Mouse (Mus musculus) CD4-positive helper T cell, adult 2 months (primary cell): ENCODE results near the gene Pias4.

Experiments used
- DNase-seq: peaks from one replicate; pipeline ENCODE4 v3.0.0-alpha.2; 2012; ENCODE audit warnings: low read depth, missing footprints, low spot score

Pias4 gene

GRCm38 (mm10) chr10:81173132-81173531, 5.4 kb upstream of the Pias4 start:
- DNase-seq: peak; percentile 89

- DNase-seq: peak; percentile 86
Observed at GRCm38 (mm10) chr10:81169411-81169900, 1.7 kb upstream of the Pias4 start.

- DNase-seq: peak; percentile 90
Observed at GRCm38 (mm10) chr10:81168521-81169244, 960 bp upstream of the Pias4 start.

- no peak for DNase-seq
Observed at GRCm38 (mm10) chr10:81168087-81168431, 336 bp upstream of the Pias4 start.

- DNase-seq: no peak
Observed at GRCm38 (mm10) chr10:81165118-81165517, 2.6 kb downstream of the Pias4 start.

- no peak for DNase-seq
Observed at GRCm38 (mm10) chr10:81162318-81162652, 5.4 kb downstream of the Pias4 start.

- DNase-seq: no peak
Observed at GRCm38 (mm10) chr10:81161602-81162317, 6.0 kb downstream of the Pias4 start.

- no peak for DNase-seq
Observed at GRCm38 (mm10) chr10:81154736-81155135, 13.0 kb downstream of the Pias4 start.

GRCm38 (mm10) chr10:81154313-81154712, 13.4 kb downstream of the Pias4 start:
- DNase-seq: no peak

GRCm38 (mm10) chr10:81152609-81153008, 15.1 kb downstream of the Pias4 start:
- DNase-seq: no peak

- DNase-seq: no peak
Observed at GRCm38 (mm10) chr10:81151261-81151660, 16.5 kb downstream of the Pias4 start.

GRCm38 (mm10) chr10:81146296-81146695, 21.4 kb downstream of the Pias4 start:
- no peak for DNase-seq

GRCm38 (mm10) chr10:81145778-81146177, 21.9 kb downstream of the Pias4 start:
- DNase-seq: no peak

GRCm38 (mm10) chr10:81145307-81145706, 22.4 kb downstream of the Pias4 start:
- no peak for DNase-seq

- no peak for DNase-seq
Observed at GRCm38 (mm10) chr10:81144667-81145066, 23.1 kb downstream of the Pias4 start.

GRCm38 (mm10) chr10:81143845-81144437, 23.8 kb downstream of the Pias4 start:
- DNase-seq: no peak

- DNase-seq: no peak
Observed at GRCm38 (mm10) chr10:81143157-81143633, 24.5 kb downstream of the Pias4 start.

GRCm38 (mm10) chr10:81142551-81142981, 25.2 kb downstream of the Pias4 start:
- DNase-seq: no peak

GRCm38 (mm10) chr10:81141455-81142210, 26.1 kb downstream of the Pias4 start:
- DNase-seq: no peak

GRCm38 (mm10) chr10:81140717-81141454, 26.8 kb downstream of the Pias4 start:
- DNase-seq: peak; percentile 55

GRCm38 (mm10) chr10:81140005-81140404, 27.7 kb downstream of the Pias4 start:
- no peak for DNase-seq
